Comparison of ENCODE assay signal across 9 mouse cellular contexts in the genomic region with DNA sequence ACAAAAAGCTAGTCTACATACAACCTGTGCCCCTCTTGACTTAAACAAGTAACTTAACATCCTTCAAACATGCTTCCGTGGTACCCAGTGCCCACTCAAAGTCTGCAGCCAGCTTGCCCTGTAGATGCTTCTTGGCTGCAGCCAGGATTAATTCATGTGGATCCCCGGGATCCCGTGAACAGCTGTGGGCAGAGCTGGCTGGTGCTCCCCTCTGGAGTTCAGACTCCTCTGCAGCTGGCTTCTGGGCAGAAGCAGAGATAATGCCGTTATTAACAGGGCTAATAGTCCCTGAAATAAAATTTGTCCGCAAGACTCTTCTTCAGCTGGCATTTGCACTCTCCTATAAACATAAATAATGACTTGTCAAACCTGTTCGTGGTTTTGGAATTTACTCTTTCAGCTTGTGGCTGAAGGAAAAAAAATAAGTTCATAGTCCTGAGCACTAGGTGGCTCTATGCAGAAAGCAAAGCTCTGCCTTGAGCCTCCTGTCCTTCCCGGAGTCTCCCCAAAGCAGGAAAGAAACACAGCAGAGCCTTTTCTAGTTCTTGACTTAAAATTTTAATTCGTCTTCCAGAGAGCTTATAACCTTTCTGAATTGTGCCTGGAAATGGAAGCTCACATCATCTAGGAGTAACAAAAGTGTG.
A peak's percentile ranks its signal among the peaks of the same experiment; 100 is the strongest.
DNase-seq lines count a peak whose midpoint lies in the region; ATAC-seq and TF ChIP-seq lines count a peak whose summit lies in the region.
"Had no signal": no experiment of that assay in that cellular context is flagged by ENCODE, and none has a peak within 500 bp of the region (broad histone marks: within the 10 kb centered on the region; RNA-seq: fewer than 3 reads in every experiment).

No protein-coding gene starts in this region.

- no peak overlapping the region for H3K27ac ChIP-seq in gastrocnemius, adult 2 months
- no peak overlapping the region for H3K27ac ChIP-seq in neural tube, embryonic 13.5 days (replicated peaks)
- H3K27ac ChIP-seq in midbrain, embryonic 16.5 days (ENCODE audit: low read length), result no peak overlapping the region
- H3K27ac ChIP-seq: liver, embryonic 14.5 days had no signal

- peak; percentile 52; the same call in 1 of the 2 replicates for ATAC-seq in neural tube, embryonic 13.5 days (ENCODE audit: low read depth)
- ATAC-seq in midbrain, embryonic 16.5 days, result no peak; the same call in 1 of the 2 replicates

- no peak overlapping the region for H3K4me2 ChIP-seq in neural tube, embryonic 13.5 days
- H3K4me2 ChIP-seq in midbrain, embryonic 16.5 days (ENCODE audit: low read length), result peak overlapping the region; percentile 23; the same call in 1 of the 2 replicates

- H3K9me3 ChIP-seq in neural tube, embryonic 13.5 days, result no peaks in the 10 kb centered on the region
- H3K9me3 ChIP-seq in midbrain, embryonic 16.5 days (replicated peaks; ENCODE audit: control insufficient read depth, low read length, poor library complexity, severe bottlenecking), result no peaks in the 10 kb centered on the region

- DNase-seq in gastrocnemius, adult 2 months, result no peak
- DNase-seq in gastrocnemius, postnatal 25 days, result no peak
- DNase-seq in neural tube, embryonic 10.5 days (ENCODE audit: extremely low spot score, low spot score), result no peak
- peak; percentile 49 for DNase-seq in forelimb bud, embryonic 11.5 days (ENCODE audit: low read depth, low spot score)
- DNase-seq in ovary, postnatal 36 days (ENCODE audit: low spot score), result no peak
- DNase-seq in thymus, postnatal 0 days (ENCODE audit: low spot score), result no peak

- intact Hi-C loops in gastrocnemius, adult 2 months (cut with DNase I), result no loop called here

- H3K4me1 ChIP-seq in neural tube, embryonic 13.5 days (replicated peaks), result peaks cover 20% of the 10 kb centered on the region
- H3K4me1 ChIP-seq in midbrain, embryonic 16.5 days (ENCODE audit: control insufficient read depth, insufficient read depth, low read length), result peaks cover 28% of the 10 kb centered on the region

- TF ChIP-seq CTCF in gastrocnemius, adult 2 months (IDR thresholded peaks at IDR 0.05), result peak; percentile 52

- WGBS in neural tube, embryonic 13.5 days, result 24% methylated on average over 8 of the region's 8 CpGs
- WGBS in midbrain, embryonic 16.5 days, result 15% methylated on average over 8 of the region's 8 CpGs

- no peaks in the 10 kb centered on the region for H3K36me3 ChIP-seq in neural tube, embryonic 13.5 days
- H3K36me3 ChIP-seq in midbrain, embryonic 16.5 days (ENCODE audit: control insufficient read depth, insufficient read depth, low read length), result no peaks in the 10 kb centered on the region

- H3K27me3 ChIP-seq in neural tube, embryonic 13.5 days, result no peaks in the 10 kb centered on the region
- no peaks in the 10 kb centered on the region for H3K27me3 ChIP-seq in midbrain, embryonic 16.5 days (ENCODE audit: control insufficient read depth, insufficient read depth, low read depth, low read length)

- no peak overlapping the region for H3K9ac ChIP-seq in neural tube, embryonic 13.5 days
- no peak overlapping the region for H3K9ac ChIP-seq in midbrain, embryonic 16.5 days (ENCODE audit: low read depth, low read length)
- H3K9ac ChIP-seq: liver, embryonic 14.5 days had no signal

- no peak overlapping the region for H3K4me3 ChIP-seq in gastrocnemius, adult 2 months
- no peak overlapping the region for H3K4me3 ChIP-seq in neural tube, embryonic 13.5 days
- H3K4me3 ChIP-seq in midbrain, embryonic 16.5 days (ENCODE audit: low read depth, low read length), result no peak overlapping the region
